Mouse (Mus musculus): ENCODE results near the gene Brpf1.
"Not testable (repeated sequence)": the region's sequence is repeated elsewhere in the genome, so short reads cannot be mapped to it uniquely, and the experiment has no call there.

The Brpf1 gene

DNA sequence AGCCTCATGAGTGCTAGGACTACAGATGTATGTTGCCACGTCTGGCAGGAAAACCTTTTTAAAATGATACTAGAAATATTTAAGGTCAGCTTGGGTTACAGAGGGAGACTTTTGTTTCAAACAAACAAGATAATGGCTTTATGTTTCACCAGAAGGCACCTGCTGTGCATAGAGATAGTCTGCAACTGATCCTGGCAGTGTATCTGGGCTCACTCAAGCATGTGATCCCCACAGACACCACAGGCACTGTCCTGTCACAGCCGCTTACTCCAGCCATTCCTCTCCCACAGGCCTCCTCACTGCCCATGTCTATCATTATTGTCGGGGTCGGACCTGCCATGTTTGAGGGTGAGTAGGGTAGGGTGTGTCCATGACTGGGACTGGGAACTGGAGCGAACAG lies 5.6 kb upstream of the Brpf1 start:
- in situ Hi-C loops (cut with MboI; ENCODE audit: low pct_unique_long_range_greater_than_20kb in 1 of 2, low sequenced_read_pairs in 2 of 2, unreplicated experiment in 1 of 2) = no loop called here

DNA sequence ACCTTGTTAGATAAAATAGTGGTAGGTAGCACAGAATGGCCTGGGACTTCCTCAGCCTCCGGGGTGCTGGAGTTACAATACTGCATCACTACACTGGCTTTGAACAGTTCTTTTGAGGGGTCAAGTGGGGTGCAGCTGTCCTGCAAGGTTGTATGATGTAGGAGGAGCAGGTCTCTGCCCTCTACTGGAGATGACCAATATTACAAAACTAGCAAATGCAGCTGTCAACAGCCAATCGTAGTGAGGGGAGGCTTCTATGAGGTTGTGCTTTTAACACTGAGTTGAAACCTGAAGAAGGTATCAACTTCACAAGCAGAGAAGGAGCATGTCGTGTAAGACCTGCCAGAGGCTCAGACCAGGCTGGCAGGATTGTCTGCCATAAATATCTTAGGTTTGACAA lies 4.7 kb upstream of the Brpf1 start:
- in situ Hi-C loops (cut with MboI; ENCODE audit: low pct_unique_long_range_greater_than_20kb in 1 of 2, low sequenced_read_pairs in 2 of 2, unreplicated experiment in 1 of 2) = no loop called here

DNA sequence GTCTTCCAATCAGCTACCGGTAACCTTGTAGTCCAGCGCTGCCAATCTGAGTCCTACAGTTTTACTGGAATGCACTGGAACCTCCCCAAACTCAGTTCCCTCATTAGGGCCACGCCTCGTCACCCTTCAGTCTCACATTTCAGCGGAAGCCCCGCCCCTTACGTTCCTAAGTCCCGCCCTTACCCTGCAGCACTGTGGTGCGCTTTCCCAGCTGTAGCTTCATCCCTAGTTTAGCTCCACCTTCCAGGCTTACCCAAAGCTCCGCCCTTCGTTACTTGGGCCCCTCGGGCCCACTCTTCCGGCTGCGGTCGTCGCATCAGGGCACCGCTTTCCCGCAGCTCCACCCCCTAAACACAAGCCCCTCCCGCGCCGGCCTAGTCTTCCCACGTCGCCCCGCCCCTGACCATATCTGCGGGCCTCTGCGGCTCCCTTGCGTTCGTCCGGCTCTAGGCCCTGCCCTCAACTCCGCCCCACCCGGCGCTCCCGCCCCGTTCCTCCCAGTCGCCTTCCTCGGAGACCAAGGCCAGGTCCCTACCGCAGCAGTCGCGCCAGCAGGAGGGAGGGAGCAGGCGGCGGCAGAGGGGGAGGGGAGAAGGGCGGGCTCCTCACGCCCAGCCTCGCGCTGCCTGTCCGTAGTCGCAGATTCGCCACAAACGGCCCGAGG lies 483 bp upstream of the Brpf1 start:
- in situ Hi-C loops (cut with MboI; ENCODE audit: low pct_unique_long_range_greater_than_20kb in 1 of 2, low sequenced_read_pairs in 2 of 2, unreplicated experiment in 1 of 2) = no loop called here

DNA sequence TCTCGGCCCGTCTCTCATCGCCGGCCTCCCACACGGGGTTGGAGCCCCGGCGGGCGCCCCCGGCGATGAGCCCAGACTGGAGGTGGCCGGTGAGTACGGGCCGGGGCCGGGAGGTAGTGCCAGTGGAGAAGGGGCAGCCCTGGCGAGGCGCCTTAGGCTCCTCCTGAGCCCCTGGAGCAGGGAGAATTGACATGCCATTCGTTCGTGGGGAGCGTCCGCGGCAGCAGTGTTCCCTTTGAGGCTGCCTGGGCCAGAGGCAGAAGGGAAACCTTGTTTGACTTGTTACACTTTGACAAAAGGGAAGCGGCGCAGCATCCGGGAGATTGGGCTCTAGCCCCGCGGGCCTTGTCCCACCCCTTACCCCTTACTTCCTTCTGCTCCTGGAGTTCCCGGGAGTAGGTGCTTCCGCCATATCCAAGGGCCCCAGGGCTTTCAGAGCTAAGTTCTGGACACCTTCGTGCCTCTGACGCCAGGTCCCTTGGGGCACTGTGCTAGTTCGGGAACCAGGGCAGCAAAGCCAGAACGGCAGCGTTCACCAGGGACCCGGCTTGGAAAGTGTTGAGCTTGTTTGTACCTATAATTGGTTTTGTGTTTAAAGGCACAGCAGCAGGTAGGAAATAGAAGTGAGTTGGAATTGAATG lies 664 bp downstream of the Brpf1 start:
- in situ Hi-C loops (cut with MboI; ENCODE audit: low pct_unique_long_range_greater_than_20kb in 1 of 2, low sequenced_read_pairs in 2 of 2, unreplicated experiment in 1 of 2) = no loop called here

DNA sequence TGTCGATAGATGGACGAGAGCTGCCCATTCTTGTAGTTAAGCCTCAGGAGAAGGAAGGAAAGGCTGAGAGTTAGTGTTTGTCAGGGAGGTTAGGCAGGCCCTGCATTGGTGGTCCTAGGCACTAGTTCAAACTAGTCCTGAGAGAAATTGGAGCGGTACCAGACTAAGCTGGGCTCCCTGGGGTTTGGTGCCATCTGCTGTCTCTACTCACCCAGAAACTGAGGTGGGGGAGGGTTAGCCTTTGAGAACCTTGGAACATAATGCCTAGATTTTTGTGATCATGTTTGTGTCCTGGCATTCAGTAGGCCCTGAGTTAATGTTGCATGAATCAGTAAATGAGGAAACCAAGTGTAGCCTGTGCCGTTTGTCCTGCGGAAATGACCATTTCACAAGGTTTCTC lies 1.2 kb downstream of the Brpf1 start:
- in situ Hi-C loops (cut with MboI; ENCODE audit: low pct_unique_long_range_greater_than_20kb in 1 of 2, low sequenced_read_pairs in 2 of 2, unreplicated experiment in 1 of 2) = no loop called here

DNA sequence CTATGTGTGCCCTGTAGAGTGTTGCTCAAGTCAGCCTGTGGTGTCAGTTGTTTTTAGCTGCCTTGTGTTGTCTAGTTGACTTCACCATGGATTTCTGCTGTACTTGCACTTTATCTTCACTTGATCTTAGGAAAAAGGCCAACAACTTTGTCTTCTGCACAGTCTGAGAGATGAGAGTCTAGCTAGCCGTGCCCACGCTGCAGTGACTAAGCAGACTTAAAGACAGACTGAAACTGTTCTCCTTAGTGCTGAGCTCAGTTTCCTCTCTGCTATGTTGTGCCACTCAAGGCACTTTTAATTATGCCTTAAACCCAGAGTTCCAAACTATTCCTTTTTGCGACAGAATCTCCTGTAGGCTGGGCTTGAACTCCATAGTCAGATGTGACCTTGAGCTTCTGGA lies 9.0 kb downstream of the Brpf1 start:
- in situ Hi-C loops (cut with MboI; ENCODE audit: low pct_unique_long_range_greater_than_20kb in 1 of 2, low sequenced_read_pairs in 2 of 2, unreplicated experiment in 1 of 2) = no loop called here

DNA sequence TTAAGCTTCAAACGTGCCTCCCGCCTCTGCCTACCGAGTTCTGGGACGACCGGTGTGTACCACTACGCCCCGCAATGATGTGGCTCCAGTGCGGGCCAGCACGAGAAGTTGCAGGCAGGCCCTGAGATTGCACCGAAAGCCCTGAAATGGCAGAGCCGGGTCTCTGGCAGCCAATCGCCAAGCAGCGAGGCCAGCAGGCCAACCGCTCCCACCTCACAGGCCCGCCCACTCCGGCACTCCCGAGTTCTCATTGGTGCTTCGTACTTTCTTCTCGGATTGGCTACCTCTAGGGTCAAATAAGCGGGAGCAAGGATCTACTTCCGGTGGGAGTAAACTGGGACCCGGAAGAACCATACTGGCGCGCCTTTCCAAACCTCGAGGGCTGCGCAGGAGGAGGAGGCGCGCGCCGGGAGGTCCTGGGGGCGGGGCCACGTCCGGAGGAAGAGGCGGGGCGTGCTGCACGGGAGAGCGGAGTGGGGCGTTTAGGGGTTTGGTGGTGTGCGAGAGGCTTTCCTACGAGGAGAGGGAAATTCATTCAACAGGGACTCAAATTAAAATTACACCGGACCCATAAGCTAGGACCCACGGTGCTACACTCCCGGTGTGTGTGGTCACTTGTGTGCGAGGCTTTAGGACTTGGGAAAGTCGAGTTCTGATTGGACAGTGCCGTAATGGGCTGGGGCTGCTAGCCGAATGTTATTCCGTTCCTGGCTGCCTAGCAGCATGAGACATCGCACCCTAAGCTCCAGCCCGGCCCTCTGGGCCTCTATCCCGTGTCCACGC lies 19.8 kb downstream of the Brpf1 start, which contains the start of gene Ogg1:
TSS of gene Ogg1 (plus strand) at position 440 of the 783 bp plus-strand sequence.
- in situ Hi-C loops (cut with MboI; ENCODE audit: low pct_unique_long_range_greater_than_20kb in 1 of 2, low sequenced_read_pairs in 2 of 2, unreplicated experiment in 1 of 2) = no loop called here

DNA sequence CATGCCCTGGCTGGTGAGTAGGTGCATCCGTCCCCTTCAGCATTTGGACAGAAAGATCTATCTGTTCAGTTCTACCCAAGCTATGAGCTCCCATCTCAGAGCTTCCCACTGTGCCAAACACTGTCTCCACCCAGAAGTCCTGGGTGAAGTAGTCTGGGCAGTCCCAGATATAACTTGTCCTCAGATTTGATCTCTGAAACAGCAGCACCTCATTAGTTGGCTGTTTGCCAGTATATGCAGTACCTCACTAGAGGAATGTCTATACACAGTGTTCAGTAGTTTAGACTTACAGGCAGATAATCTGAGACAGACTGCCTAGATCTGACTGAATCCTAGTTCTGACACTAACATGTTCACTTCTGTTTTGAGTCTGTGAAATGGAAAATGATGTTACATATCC lies 22.5 kb downstream of the Brpf1 start:
- in situ Hi-C loops (cut with MboI; ENCODE audit: low pct_unique_long_range_greater_than_20kb in 1 of 2, low sequenced_read_pairs in 2 of 2, unreplicated experiment in 1 of 2) = no loop called here

DNA sequence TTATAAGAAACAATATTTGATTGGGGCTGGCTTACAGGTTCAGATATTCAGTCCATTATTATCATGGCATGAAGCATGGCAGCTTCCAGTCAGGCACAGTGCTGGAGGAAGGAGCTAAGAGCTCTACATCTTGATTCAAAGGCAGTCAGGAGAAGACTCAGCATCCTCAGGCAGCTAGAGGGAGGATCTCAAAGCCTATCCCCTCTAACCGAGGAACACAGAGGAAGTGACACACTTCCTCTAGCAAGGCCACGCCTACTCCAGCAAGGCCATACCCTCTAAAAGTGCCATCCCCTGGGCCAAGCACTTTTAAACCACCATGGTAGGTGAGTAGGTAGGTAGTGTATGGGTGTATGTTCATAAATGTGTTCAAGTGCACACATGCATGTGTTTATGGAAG lies 23.6 kb downstream of the Brpf1 start:
- in situ Hi-C loops (cut with MboI; ENCODE audit: low pct_unique_long_range_greater_than_20kb in 1 of 2, low sequenced_read_pairs in 2 of 2, unreplicated experiment in 1 of 2) = no loop called here

DNA sequence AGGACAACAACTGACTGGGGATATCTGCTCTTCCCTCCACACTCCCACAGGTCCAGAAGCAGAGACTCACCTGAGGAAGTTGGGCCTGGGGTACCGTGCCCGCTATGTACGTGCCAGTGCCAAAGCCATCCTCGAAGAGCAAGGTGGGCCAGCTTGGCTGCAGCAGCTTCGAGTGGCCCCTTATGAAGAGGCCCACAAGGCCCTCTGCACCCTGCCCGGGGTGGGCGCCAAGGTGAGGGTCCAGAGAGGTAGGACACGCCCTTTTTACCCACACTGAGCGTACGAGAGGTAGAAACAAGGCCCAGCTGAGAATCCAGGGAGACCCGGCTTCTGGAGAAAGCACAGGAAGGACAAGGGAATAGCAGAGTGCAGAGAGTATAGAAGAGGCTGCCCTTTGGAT lies 24.8 kb downstream of the Brpf1 start:
- in situ Hi-C loops (cut with MboI; ENCODE audit: low pct_unique_long_range_greater_than_20kb in 1 of 2, low sequenced_read_pairs in 2 of 2, unreplicated experiment in 1 of 2) = no loop called here

DNA sequence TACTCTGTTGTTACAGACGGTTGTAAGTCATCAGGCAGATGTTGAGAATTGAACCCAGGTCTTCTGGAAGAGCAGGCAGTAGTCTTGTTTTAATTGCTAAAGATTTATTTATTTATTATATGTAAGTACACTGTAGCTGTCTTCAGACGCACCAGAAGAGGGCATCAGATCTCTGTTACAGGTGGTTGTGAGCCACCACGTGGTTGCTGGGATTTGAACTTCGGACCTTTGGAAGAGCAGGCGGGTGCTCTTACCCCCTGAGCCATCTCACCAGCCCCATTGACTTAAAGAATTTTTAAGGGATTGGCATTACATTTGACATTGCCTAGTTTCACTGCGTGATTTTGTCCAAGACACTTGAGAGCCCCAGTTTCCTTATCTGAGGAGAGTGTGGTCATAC lies 25.8 kb downstream of the Brpf1 start:
- in situ Hi-C loops (cut with MboI; ENCODE audit: low pct_unique_long_range_greater_than_20kb in 1 of 2, low sequenced_read_pairs in 2 of 2, unreplicated experiment in 1 of 2) = not testable (repeated sequence)

DNA sequence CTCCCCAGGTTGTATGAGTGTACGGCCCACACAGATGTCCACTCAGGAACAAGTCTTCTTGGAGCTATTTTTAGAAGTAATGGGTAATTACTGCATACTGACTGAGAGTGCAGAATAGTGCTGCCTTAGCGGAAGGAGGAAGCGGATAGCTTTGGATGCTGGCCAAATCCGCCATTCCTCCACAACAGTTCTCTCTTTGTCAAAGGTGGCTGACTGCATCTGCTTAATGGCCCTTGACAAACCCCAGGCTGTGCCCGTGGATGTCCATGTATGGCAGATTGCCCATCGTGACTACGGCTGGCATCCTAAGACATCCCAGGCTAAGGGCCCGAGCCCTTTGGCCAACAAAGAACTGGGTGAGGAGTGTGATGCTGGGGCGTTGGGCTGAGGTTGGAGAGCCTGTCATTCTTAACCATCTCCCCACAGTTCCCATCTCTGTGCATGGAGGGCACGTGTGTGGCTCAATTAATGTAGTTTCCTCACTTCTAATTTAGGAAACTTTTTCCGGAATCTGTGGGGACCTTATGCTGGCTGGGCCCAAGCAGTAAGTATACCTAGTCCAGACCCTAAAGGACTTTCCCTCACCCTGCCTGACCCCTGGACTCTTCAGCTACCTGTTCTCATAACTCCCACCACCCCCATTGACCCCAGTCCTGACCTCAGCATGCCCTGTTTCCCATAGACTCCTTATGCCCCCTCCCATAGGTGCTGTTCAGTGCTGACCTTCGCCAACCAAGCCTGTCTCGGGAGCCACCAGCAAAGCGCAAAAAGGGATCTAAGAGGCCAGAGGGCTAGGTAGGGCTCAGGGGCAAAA lies 26.4 kb downstream of the Brpf1 start:
- in situ Hi-C loops (cut with MboI; ENCODE audit: low pct_unique_long_range_greater_than_20kb in 1 of 2, low sequenced_read_pairs in 2 of 2, unreplicated experiment in 1 of 2) = no loop called here

DNA sequence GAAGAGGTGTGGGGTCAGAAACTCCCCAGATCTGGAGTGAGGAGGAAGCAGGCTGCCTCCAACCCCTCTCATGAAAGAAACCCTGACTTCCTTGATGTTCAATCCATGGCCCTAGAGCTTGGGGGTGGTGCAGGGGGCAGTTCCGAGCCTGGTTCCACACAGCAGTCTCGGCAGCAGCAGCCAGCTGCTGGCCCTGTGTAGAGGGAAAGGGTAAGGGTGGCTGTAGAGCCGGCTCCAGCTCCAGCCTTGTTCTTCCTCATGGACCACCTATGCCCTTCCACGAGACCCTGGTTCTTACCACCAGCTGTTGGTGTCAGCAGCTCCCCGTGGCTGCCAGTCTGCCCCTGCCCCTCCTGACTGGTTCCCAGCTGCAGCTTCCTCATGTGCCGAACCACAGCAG lies 27.3 kb downstream of the Brpf1 start:
- in situ Hi-C loops (cut with MboI; ENCODE audit: low pct_unique_long_range_greater_than_20kb in 1 of 2, low sequenced_read_pairs in 2 of 2, unreplicated experiment in 1 of 2) = no loop called here

DNA sequence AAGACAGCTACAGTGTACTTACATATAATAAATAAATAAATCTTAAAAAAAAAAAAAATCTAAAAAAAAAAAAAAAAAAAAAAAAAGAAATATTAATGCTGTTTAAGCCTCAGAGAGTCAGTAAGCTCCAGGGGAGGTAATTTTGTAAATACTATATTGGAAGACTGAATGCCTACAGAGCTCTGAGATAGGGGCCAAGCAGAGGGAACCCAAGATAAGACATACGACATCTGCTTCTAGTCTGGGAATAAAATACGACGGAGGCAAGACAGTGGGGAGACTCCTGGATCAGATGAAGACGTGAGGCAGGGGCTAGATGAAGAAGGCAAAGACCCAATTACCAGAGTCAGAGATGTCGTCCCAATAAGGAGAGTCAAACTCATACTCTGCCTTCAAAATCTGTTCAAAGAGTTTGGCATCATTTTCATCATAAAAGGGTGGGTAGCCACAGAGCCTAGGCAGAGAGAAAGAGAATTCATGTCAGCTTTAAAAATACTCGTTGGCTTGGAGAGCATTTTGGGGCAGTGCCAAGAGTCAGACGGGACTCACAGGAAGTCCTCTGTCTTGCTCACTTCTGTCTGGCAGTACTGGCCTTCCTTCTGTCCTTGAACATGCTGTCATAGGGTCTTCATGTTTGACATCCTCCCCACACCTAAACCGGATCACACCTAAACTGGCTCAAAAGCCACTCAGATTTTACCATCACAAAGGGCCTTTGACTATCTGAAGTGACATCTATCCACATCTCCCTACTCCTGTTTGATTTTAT lies 30.1 kb downstream of the Brpf1 start:
- in situ Hi-C loops (cut with MboI; ENCODE audit: low pct_unique_long_range_greater_than_20kb in 1 of 2, low sequenced_read_pairs in 2 of 2, unreplicated experiment in 1 of 2) = no loop called here

DNA sequence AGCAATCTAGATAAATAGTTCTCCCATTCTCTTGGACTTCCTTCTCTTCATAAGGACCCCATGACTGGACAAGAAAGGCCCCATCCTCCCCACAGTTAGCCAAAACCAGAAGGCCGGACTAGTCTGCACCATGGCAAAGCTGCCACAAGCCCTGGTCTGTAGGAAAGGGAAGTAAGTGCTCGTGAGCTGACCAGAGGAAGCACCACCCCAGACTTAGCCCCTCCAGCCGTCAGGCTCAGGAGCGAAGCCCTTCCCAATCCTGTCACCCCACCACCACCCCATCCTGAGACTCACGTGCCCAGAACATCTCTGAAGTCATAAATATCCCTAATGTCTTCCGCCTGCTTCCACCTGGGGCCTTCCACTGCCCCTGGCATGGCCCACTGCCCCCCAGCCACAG lies 34.6 kb downstream of the Brpf1 start:
- in situ Hi-C loops (cut with MboI; ENCODE audit: low pct_unique_long_range_greater_than_20kb in 1 of 2, low sequenced_read_pairs in 2 of 2, unreplicated experiment in 1 of 2) = no loop called here

DNA sequence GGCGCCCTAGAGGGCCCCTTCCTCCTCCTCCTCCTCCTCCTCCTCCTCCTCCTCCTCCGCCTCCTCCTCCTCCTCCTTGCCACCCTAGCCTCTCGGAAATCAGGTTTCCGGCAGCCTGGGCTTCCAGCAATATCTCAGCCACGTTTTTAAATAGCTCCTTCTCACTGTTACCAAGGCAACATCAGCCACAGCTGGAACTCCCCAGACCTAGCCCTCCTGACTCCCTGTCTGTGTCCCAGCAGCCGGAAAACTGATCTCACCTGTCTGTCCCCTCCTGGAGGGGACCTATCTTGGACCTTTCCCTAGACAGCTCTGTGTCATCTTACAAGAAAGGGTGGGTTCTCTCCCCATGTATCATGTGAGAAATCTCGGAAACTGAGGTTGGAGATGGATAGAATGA lies 35.4 kb downstream of the Brpf1 start:
- in situ Hi-C loops (cut with MboI; ENCODE audit: low pct_unique_long_range_greater_than_20kb in 1 of 2, low sequenced_read_pairs in 2 of 2, unreplicated experiment in 1 of 2) = no loop called here

DNA sequence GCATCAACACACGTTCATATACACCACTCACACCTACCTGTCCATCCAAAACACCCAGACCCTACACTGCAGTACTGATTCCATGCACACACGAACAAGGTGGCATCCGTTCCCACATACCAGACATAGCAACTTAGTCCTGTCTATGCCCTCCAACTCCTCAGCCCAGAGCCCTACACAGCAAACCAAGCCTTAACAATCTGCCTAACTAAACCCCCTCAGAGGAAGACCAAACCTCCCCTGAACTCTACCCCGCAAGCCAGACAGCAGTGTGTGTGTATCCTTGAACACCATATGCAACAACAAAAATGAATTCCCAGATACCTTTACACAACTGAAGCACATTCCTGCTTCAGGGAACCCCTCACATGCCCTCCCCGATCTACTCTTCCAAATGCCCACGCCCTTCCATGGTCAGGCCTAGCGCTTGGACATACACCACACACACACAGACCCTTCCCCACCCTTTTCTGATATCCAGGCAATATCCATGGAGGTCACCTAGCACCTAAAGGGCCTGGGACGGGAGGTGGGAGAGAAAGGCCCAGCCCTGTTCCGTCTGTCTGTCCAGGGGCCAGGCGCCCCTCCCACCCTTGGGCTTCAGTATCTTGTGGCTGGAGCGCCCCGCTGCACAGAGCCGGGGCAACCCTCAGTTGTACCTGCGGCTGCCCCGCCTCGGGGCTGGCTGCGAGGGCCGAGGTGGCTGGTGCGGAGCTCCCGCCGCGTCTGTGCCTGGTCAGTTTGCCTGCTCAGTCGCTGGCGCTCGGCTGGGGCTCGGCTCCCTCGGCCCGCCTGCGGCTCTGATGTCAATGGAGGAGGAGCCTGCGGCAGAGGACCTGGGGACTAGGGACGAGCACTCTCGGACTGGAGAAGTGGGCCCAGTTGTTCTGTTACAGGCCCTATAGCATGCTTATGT lies 36.5 kb downstream of the Brpf1 start, which contains the start of gene Camk1:
TSS of gene Camk1 (minus strand) at position 808 of the 916 bp plus-strand sequence.
- in situ Hi-C loops (cut with MboI; ENCODE audit: low pct_unique_long_range_greater_than_20kb in 1 of 2, low sequenced_read_pairs in 2 of 2, unreplicated experiment in 1 of 2) = no loop called here

Measured in mouse embryonic stem cell (cell line).